Comparison of ENCODE assay signal across 9 mouse cellular contexts in genomic region chr2:25877250-25877735, GRCm38 (mm10). TPM values are rescaled to one million over a fixed set of nuclear protein-coding genes. Genes with fewer than 3 reads are reported as not detected.
DNase-seq lines count a peak whose midpoint lies in the region; ATAC-seq and TF ChIP-seq lines count a peak whose summit lies in the region.
"Had no signal": no experiment of that assay in that cellular context is flagged by ENCODE, and none has a peak within 500 bp of the region (broad histone marks: within the 10 kb centered on the region; RNA-seq: fewer than 3 reads in every experiment).

No protein-coding gene starts in this region.

- ATAC-seq in midbrain, embryonic 11.5 days (ENCODE audit: low FRiP score), result no peak

- no peak for DNase-seq in cerebellum, adult 2 months
- no peak for DNase-seq in cerebellum, adult 18-20 months
- DNase-seq in testis, postnatal 14 days (ENCODE audit: low spot score), result no peak
- DNase-seq in midbrain, embryonic 11.5 days (ENCODE audit: low spot score, missing footprints), result peak; percentile 91
- DNase-seq in layer of hippocampus, postnatal 14 days (ENCODE audit: low spot score in 2 of 2), result no peak
- DNase-seq in left cerebral cortex, postnatal 36 days (ENCODE audit: low spot score in 2 of 2), result no peak
- DNase-seq in embryo, embryonic 10.5 days (ENCODE audit: low spot score), result no peak

- intact Hi-C loops in left cerebral cortex, postnatal 36 days (cut with DNase I), result no loop called here

- peaks cover 35% of the 10 kb centered on the region for H3K4me1 ChIP-seq in cerebellum, adult 2 months (ENCODE audit: control insufficient read depth, insufficient read depth, low read length)
- peaks cover 10% of the 10 kb centered on the region for H3K4me1 ChIP-seq in testis, adult 2 months (ENCODE audit: control insufficient read depth, insufficient read depth, low read length)
- peaks cover 2% of the 10 kb centered on the region; the same call in 1 of the 2 replicates for H3K4me1 ChIP-seq in midbrain, embryonic 11.5 days (ENCODE audit: control insufficient read depth, insufficient read depth, low read length)

- peak overlapping the region; percentile 46 for H3K9ac ChIP-seq in midbrain, embryonic 11.5 days (ENCODE audit: low read length)

- H3K36me3 ChIP-seq in testis, adult 2 months (ENCODE audit: control insufficient read depth, insufficient read depth, low read length), result no peaks in the 10 kb centered on the region
- no peaks in the 10 kb centered on the region for H3K36me3 ChIP-seq in midbrain, embryonic 11.5 days (ENCODE audit: control insufficient read depth, insufficient read depth, low read length)

- peak overlapping the region; percentile 72 for H3K4me3 ChIP-seq in cerebellum, adult 2 months (replicated peaks; ENCODE audit: insufficient read depth, low read depth, low read length)
- H3K4me3 ChIP-seq in testis, adult 2 months (ENCODE audit: control insufficient read depth, low read depth, low read length), result peak overlapping the region; percentile 53
- H3K4me3 ChIP-seq in midbrain, embryonic 11.5 days (ENCODE audit: low read depth, low read length), result peak overlapping the region; percentile 37

- peak overlapping the region; percentile 61 for H3K4me2 ChIP-seq in midbrain, embryonic 11.5 days

- H3K27me3 ChIP-seq in cerebellum, adult 2 months (ENCODE audit: control insufficient read depth, insufficient read depth, low read length), result no peaks in the 10 kb centered on the region
- no peaks in the 10 kb centered on the region for H3K27me3 ChIP-seq in testis, adult 2 months (ENCODE audit: control insufficient read depth, insufficient read depth, low read length)
- H3K27me3 ChIP-seq in midbrain, embryonic 11.5 days (ENCODE audit: control insufficient read depth, insufficient read depth, low read length), result peaks cover 11% of the 10 kb centered on the region; the same call in 1 of the 2 replicates

- peak overlapping the region; percentile 95 for H3K27ac ChIP-seq in cerebellum, adult 2 months (ENCODE audit: insufficient read depth, low read length)
- no peak overlapping the region for H3K27ac ChIP-seq in testis, adult 2 months (ENCODE audit: control insufficient read depth, insufficient read depth, low read depth, low read length)
- no peak overlapping the region for H3K27ac ChIP-seq in midbrain, embryonic 11.5 days (ENCODE audit: low read depth, low read length)

- no peak; the same call in 1 of the 2 replicates for TF ChIP-seq POLR2A in cerebellum, adult 2 months (IDR thresholded peaks at IDR 0.05; ENCODE audit: borderline replicate concordance, insufficient read depth, low read length)
- TF ChIP-seq POLR2A in testis, adult 2 months (IDR thresholded peaks at IDR 0.05; ENCODE audit: control insufficient read depth, low read depth, low read length), result no peak

- no peaks in the 10 kb centered on the region for H3K9me3 ChIP-seq in midbrain, embryonic 11.5 days (ENCODE audit: control insufficient read depth, low read length)

- WGBS in cerebellum, adult 2 months, result 17% methylated on average over 7 of the region's 7 CpGs
- 30% methylated on average over 7 of the region's 7 CpGs for WGBS in midbrain, embryonic 11.5 days

- TF ChIP-seq CTCF in cerebellum, adult 2 months (IDR thresholded peaks at IDR 0.05; ENCODE audit: borderline replicate concordance, insufficient read depth, low read depth, low read length), result no peak
- TF ChIP-seq CTCF in testis, adult 2 months (IDR thresholded peaks at IDR 0.05; ENCODE audit: control insufficient read depth, insufficient read depth, insufficient replicate concordance, low read depth, low read length), result no peak

RNA-seq across cellular contexts. Expression of gene Kcnt1, which starts 13.8 kb away (rescaled TPM):
- 409 and 456 TPM in 2 replicates for polyA plus RNA-seq in cerebellum, adult 2 months (2012; rRNA removed)
- polyA plus RNA-seq in testis, adult 2 months (2012; rRNA removed), result 6.8 and 7.8 TPM in 2 replicates
- polyA plus RNA-seq in midbrain, embryonic 11.5 days (2014; fragmentation: Nextera tagmentation; extraction: Ambion mirVana), result 0.23 and 0.32 TPM in 2 replicates
- 10 to 100 TPM; 43.8 to 69.9 TPM for total RNA-seq in layer of hippocampus, postnatal 14 days (2021)
- 100 to 1,000 TPM; 100 to 155 TPM for total RNA-seq in left cerebral cortex, postnatal 36 days (2021)

RNA-seq across cellular contexts. Expression of gene Sohlh1, which starts 30.2 kb away (rescaled TPM):
- 0.08 TPM in 1 of 2 replicates, not detected in the other for polyA plus RNA-seq in cerebellum, adult 2 months (2012; rRNA removed)
- 8.0 and 8.5 TPM in 2 replicates for polyA plus RNA-seq in testis, adult 2 months (2012; rRNA removed)
- not detected in 2 replicates for polyA plus RNA-seq in midbrain, embryonic 11.5 days (2014; fragmentation: Nextera tagmentation; extraction: Ambion mirVana)
- not detected for total RNA-seq in layer of hippocampus, postnatal 14 days (2021)
- not detected for total RNA-seq in left cerebral cortex, postnatal 36 days (2021)
- total RNA-seq: left cerebral cortex, postnatal 25 days had no signal

RNA-seq across cellular contexts. Expression of gene Lcn9, which starts 54.3 kb away (rescaled TPM):
- polyA plus RNA-seq in cerebellum, adult 2 months (2012; rRNA removed), result 0.13 TPM in 1 of 2 replicates, not detected in the other
- not detected in 2 replicates for polyA plus RNA-seq in testis, adult 2 months (2012; rRNA removed)
- not detected in 2 replicates for polyA plus RNA-seq in midbrain, embryonic 11.5 days (2014; fragmentation: Nextera tagmentation; extraction: Ambion mirVana)
- total RNA-seq in layer of hippocampus, postnatal 14 days (2021), result not detected
- not detected for total RNA-seq in left cerebral cortex, postnatal 36 days (2021)
- total RNA-seq: left cerebral cortex, postnatal 25 days had no signal

Comparison
In these comparisons a context has a peak if more than half of its experiments do, and no peak if none do; other contexts are left out.
1. RNA of gene Kcnt1, which starts 13.8 kb away (polyA plus RNA-seq): 409 to 456 TPM in cerebellum, adult 2 months; 6.8 to 7.8 TPM in testis, adult 2 months and 0.23 to 0.32 TPM in midbrain, embryonic 11.5 days; every median in the first group is over 10 times any median in the second.
2. Peak in every context shown above with its lines, with median percentiles within 50 percentile points of each other: H3K4me3 ChIP-seq.